Mouse (Mus musculus): ENCODE data around the gene Cwc15.
"Not testable (repeated sequence)": the region's sequence is repeated elsewhere in the genome, so short reads cannot be mapped to it uniquely, and the experiment has no call there.

Gene Cwc15

DNA sequence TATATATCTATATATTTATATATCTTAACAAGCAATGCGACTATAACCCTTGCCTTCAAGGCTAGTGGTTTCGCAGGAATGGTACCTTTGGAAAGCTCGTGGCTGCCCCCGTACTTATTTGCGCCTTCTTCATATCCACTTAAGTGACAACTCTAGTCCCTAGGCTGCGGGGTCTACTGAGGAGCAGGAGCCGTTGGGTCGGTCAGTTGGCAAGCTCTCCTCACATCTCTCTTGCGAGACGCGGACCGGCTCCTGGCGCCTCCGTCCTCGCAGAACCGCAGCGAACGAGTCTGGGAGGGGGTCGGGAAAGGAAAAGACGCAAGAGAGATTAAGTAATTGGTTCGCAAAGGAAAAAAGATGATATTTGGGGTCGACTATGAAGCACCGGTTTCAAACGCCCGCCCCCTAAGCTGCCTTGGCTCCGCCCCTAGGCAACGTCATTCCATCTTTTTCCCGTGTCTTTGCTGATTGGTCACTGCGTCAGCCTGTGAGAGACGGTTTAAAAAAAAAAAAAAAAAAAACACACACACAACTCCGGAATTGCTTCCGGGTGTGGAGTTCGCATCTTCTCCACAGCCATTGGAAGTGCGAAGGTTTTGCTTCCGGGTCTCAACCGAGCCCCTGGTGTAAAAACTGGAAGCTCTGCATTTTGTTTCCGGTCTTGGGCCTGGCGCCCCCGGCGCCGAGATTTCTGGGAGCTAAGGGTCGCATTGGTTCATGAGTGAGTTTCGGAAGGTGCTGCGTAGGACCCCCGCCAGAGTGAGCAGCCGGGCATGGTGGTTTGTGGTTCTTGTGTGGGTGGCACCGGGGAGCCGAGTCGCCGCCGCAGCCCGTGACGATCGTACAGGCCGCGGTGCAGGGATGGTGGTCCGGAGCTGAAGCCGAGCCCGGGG is at the start of gene Cwc15, which contains the start of gene Kdm4d:
Gene Cwc15 (plus strand): TSS at position 595 of the 893 bp plus-strand sequence.
Gene Kdm4d (minus strand): TSS at position 460 of the 893 bp plus-strand sequence.
- DNase-seq (ENCODE audit: low read depth, low spot score), result peak; percentile 99

GRCm38 (mm10) chr9:14451120-14451519 is 49.3 kb upstream of the Cwc15 start:
- DNase-seq (ENCODE audit: low read depth, low spot score), result not testable (repeated sequence)

DNA sequence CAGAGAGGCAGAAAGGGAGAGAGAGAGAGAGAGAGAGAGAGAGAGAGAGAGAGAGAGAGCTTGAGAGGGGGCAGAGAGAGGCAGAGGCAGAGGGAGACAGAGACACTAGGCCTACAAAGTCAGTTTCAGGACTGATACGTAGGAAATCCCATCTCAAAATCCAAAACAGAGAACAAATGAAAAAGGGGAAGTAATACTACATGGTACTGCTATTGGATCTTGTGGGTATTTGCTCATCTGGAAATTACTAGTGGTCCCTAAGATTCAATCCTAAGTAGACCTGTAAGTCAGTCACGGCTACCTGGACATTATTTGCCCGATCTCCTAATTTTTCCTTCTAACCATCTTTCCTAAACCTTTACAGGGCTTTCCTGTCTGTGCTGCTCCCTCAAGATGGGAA is 44.1 kb upstream of the Cwc15 start:
- DNase-seq (ENCODE audit: low read depth, low spot score), result no peak

GRCm38 (mm10) chr9:14462536-14462935 is 37.9 kb upstream of the Cwc15 start:
- DNase-seq (ENCODE audit: low read depth, low spot score), result not testable (repeated sequence)

DNA sequence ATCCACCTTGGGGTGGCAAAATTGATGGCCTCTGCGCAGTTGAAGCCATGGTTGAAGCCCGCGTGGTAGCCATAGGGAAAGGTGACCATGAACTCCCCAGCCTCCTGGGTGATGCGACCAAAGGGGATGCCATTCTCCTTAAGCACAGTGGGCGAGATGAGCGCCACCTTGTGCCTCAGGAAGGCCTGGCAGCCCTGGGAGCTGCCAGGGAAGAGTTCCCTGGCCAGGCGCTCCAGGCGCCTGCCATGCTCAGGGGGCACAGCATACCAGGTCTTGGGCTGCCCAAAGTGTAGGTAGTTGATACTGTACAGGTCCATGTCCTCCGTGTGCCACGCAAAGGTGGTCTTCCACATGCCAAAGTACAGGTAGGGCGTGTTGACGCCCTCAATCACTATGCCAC is 36.7 kb upstream of the Cwc15 start:
- not testable (repeated sequence) for DNase-seq (ENCODE audit: low read depth, low spot score)

DNA sequence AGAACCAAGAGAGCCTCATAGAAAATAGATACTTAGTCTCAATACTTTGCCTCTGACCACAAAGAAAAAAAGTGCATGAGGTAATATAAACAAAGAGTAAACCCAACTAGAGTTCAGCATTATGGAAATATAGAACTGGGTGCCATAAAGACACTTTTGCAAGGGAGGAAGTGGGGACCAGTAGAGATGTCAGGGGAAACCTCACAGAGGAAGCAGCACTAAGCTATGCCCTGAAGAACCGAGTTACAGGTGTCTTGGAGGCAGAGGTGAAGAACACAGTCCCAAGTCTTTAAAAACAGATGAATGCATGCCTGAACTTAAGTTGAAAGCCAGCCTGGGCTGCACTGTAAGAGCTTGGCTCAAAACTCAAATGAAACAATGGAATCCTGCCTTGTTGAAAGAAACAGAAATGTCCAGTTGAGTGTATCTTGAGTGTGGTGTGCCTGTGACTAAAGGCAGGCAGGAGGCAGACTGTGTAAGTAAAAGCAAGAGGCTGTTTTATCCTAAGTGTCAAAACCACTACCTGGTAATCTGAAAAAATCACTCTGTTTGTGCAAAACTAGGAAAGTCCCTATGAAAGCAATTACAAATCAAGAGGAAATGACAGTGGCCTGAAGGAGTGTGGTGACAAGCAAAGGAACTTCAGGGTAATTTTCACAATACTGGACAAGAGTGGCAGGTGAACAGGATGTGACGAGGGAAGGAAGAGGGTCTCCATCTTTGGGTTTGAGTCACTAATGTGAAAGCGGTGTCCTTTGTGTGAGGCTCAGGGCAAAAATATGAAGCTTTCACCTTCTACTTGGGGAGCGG is 1.3 kb upstream of the Cwc15 start:
- no peak for DNase-seq (ENCODE audit: low read depth, low spot score)

DNA sequence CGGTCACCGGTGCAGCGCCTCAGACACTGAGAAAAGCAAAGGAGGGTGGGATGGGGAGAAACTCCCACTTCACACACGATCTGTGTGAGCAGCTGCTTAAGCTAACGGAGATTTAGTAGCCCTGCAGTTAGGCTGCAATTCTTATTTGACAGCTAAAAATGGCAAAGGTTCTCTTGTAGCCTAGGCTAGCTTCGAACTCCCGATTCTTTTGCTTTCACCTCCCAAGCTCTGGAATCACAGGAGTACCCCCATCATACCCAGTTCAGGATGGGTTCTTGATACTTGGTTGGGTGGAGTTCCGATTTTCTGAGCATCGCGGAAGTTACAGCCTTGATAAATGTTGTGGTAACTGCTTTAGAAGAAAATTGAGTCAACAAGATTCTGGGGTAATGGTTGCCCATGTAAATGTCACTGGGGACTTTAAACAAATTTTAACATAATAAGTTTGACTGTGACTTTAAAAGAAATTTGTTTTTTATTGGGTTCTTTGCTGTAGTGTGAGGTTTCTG is 553 bp downstream of the Cwc15 start:
- DNase-seq (ENCODE audit: low read depth, low spot score), result no peak

GRCm38 (mm10) chr9:14512633-14513445 is 12.4 kb downstream of the Cwc15 start:
- DNase-seq (ENCODE audit: low read depth, low spot score), result no peak

GRCm38 (mm10) chr9:14517296-14517695 is 16.9 kb downstream of the Cwc15 start:
- DNase-seq (ENCODE audit: low read depth, low spot score), result no peak

DNA sequence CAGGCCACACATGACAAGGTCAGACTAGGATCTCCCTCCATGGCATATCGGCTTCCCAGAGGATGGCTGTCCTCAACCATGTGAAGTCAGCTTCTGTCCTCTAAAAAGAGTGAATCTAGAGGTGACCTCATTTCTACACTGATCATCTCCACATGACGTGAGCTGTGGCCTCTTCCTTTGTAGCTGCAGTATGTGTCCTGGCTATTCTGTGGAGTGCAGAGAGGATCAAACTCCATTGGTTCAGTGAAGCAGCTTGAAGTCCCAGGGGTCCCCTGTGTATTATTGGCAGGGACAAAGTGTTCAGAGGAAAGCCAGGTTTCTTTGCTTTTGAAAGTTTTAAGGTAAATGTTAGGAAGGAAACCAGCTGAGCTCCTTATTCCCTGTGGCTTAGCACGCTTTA is 17.7 kb downstream of the Cwc15 start:
- no peak for DNase-seq (ENCODE audit: low read depth, low spot score)

GRCm38 (mm10) chr9:14520971-14521670 is 20.7 kb downstream of the Cwc15 start:
- no peak for DNase-seq (ENCODE audit: low read depth, low spot score)

DNA sequence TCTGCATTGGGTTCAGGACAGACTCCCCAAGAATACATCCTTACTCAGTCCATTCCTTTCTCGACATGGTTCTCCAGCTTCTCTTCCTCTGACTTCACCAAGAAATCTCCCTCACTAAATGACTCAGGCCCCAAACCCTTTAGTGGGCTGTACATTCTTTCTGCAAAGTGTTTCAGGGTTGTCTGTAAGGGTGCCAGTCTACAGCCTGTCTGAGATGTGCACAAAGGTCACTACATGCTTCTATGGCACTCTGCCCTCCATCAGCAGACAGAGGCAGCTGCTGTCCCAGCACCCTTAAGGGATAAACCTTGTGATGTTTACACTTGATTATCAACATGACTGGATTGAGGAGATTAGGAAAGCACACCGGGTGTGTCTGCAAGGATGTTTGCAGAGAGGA is 21.3 kb downstream of the Cwc15 start:
- no peak for DNase-seq (ENCODE audit: low read depth, low spot score)

DNA sequence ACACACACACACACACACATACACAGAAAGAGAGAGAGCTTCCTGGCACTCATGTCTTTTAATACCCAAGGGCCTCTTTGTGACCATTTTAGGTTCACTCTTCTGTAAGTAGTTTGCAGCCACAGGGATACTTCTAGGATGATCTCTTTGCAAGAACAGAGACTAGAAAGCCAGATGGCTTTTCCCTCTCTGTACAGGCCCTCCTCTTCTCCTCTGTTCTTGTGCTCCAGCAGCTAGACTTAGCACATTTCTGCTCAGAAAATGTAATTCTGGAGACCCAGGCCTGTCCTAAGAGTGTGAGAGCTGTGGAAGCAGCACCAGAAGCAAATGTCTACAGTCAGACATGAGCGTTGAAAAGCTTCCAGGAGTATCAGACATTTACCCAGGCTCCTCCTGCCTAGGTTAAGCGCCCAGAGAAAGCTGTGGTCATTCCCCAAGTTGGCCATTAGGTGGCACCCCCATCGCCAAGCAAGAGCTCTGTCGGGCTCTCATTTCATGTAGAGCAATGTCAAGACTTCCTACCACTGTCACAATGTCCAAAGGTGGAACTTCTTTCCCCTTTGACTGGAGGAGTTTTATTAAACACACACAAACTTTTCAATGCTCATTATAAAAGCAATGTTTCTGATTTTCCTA is 23.1 kb downstream of the Cwc15 start:
- DNase-seq (ENCODE audit: low read depth, low spot score), result peak; percentile 32

DNA sequence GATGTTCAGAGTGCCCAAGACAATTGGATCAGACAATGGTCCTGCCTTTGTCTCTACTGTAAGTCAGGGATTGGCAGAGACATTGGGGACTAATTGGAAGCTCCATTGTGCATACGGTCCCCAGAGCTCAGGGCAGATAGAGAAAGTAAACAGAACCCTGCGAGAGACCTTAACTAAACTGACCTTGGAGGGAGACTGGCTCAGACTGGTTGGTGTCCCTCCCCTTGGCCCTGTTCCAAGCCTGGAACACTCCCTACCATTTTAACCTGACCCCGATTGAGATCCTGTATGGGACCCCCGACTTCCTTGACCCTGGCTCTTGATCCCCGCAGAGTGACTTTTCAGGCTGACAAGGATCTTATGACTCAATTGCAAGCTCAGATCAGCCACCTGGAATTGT is 29.6 kb downstream of the Cwc15 start:
- DNase-seq (ENCODE audit: low read depth, low spot score), result no peak

- no peak for DNase-seq (ENCODE audit: low read depth, low spot score)
These were observed 31.9 kb downstream of the Cwc15 start for GRCm38 (mm10) chr9:14532283-14532682.

DNA sequence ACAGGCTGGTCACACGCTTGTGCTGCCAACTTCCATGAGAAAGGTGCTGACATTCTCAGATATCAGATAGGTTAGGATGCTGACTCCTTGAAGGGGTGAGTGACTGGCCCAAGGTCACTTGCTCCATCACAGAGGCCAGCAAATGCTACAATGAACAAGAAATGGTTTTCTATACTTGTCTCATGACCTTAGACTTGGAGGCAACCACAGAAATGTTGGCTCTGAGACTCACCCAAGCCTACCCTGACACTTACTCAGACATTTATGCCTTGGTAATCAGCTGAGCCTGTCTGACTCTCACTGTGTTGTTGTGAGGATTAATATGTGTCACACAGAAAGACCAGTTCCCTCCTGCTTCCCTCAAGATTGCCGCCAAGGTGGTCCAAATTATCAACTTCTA is 33.2 kb downstream of the Cwc15 start:
- no peak for DNase-seq (ENCODE audit: low read depth, low spot score)

DNA sequence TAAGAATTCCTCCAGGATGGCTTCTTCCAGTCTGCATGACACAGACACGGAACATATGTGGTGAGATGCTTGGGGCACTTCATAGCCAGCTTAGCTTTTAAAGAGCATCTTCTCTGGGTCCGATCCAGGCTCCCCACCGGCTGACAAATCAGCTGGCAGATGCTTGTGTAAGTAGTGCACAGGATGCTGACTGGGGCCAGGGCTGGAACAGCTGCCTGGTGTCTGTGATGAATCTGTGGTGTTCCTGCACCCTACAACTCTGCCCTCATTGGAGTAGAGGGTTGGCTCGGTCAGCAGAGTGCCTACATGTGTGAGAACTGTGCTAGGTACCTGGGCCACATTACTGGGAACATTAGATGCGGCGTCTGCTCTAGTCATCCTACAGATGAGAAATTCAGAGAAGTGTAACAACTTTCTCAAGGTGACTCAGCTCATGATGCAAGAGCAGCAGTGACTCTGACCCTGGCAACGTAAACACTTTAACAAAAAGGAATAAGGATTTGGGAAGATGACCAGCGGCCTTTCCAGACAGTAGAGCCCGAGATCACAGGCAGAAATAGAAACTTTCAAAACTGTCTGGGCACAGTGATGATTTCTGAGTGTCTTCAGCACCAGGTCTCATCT is 34.5 kb downstream of the Cwc15 start:
- DNase-seq (ENCODE audit: low read depth, low spot score), result no peak

DNA sequence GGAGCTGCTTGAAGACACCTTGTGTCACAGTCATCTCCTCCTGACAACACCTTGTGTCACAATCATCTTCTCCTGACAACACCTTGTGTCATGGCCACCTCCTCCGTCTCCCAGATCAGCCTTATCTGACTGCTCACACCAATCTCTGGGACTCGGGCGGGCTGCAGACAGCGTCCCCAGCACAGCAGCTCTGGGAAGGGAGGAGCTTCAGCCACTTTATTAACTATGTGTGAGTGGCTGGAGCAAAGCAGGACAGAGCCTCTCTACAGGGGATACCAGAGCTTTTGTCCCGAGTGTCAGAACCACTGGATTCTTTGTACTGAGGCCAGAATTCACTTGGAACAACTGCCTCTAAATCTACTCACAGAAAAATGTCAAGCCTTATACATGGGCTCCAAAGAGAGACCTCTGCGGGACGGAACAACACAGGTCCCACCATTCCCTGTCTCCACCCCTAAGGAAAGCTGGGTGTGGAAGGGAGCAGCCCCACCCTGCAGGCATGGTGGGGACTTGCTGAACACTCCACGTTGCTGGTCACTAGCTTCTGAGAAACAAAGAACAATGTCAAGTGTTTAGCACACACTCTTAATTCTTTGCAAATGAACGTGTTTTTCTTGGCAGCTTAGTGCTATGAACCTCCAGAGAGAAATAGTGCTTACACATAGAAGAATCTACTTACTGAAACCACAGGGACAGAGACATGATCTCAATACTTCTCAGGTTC is 43.8 kb downstream of the Cwc15 start:
- DNase-seq (ENCODE audit: low read depth, low spot score), result no peak

Data from brain, embryonic 18.5 days (tissue).